Mouse (Mus musculus): ENCODE measurements around the gene Deaf1. TPM values are rescaled to one million over a fixed set of nuclear protein-coding genes. Genes with fewer than 3 reads are reported as not detected.
A peak's percentile ranks its signal among the peaks of the same experiment; 100 is the strongest.

Deaf1 gene
- polyA plus RNA-seq, 1 experiment from 2014 or later = 16.3 TPM

GRCm38 (mm10) chr7:141339215-141339920 is 11.9 kb upstream of the Deaf1 start:
- H3K36me3 ChIP-seq = no peaks in the 10 kb centered on the region
- peak overlapping the region; percentile 54 for H3K9ac ChIP-seq
- H3K9me3 ChIP-seq (replicated peaks) = no peaks in the 10 kb centered on the region
- ATAC-seq (ENCODE audit: low read depth) (no peak), DNase-seq (no peak)
- H3K4me2 ChIP-seq = peak overlapping the region; percentile 69
- 51% methylated on average over 20 of the region's 20 CpGs for WGBS (ENCODE audit: insufficient replicate concordance)
- peaks cover 36% of the 10 kb centered on the region for H3K4me1 ChIP-seq (replicated peaks)
- peaks cover 16% of the 10 kb centered on the region for H3K27me3 ChIP-seq
- H3K27ac ChIP-seq = peak overlapping the region; percentile 79; the same call in 1 of the 2 replicates
- H3K4me3 ChIP-seq (replicated peaks) = peak overlapping the region; percentile 40

GRCm38 (mm10) chr7:141338576-141339131 is 11.2 kb upstream of the Deaf1 start, which contains the start of gene Eps8l2:
Eps8l2 (plus strand) TSS chr7:141338880.
- DNase-seq = peak; percentile 40
- WGBS (ENCODE audit: insufficient replicate concordance) = 9% methylated on average over 22 of the region's 23 CpGs
- H3K4me3 ChIP-seq (replicated peaks) = peak within 1 kb of the TSS; percentile 40
- ATAC-seq (ENCODE audit: low read depth) = peak; percentile 59
- peak within 1 kb of the TSS; percentile 69 for H3K4me2 ChIP-seq
- H3K9ac ChIP-seq = peak within 1 kb of the TSS; percentile 54
- H3K9me3 ChIP-seq (replicated peaks) = no peaks in the 10 kb centered on the region
- H3K27me3 ChIP-seq = peaks cover 16% of the 10 kb centered on the region
- H3K27ac ChIP-seq = peak within 1 kb of the TSS; percentile 79; the same call in 1 of the 2 replicates
- H3K36me3 ChIP-seq = no peaks in the 10 kb centered on the region
- H3K4me1 ChIP-seq (replicated peaks) = peaks cover 36% of the 10 kb centered on the region

DNA sequence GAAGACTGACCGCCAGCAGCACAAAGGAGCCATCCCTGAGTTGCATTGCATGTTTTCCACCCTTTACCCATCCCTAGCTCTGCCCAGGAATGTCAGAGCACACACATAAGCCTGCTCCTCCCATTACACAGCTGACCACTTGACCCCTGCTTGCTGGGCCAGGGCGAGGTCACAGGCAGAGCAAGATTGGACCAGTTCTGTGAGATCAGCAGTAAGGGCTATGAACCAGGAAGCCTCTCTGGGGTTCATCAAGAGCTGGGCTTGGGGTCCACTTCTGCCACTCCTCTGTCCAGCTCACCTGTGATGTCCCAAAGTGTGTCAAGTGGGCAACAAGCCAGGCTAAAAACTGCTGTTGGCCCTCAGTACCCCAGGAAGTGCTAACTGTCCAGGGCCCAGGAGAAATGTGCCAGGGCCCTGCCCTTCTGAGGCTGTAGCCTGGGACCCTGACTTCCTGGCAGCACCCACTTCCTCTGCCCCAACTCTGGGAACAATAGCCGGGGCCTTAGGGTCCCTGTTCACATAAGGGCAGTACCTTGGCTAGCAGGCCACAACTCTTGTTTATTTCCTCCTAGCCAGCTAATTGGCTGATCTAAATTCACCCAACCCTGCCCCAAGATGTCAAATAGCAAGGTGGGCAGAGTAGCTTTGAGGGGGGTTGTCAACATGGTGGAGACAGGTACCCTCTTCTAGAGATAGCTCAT is 10.4 kb upstream of the Deaf1 start:
- Histone ChIP-seq H3K4me1 (replicated peaks) (peaks cover 36% of the 10 kb centered on the region), H3K27me3 (peaks cover 16% of the 10 kb centered on the region), H3K4me3 (replicated peaks) (no peak overlapping the region), H3K4me2 (no peak overlapping the region), H3K27ac (no peak overlapping the region), H3K9ac (peak overlapping the region; percentile 54), H3K36me3 (peaks cover 7% of the 10 kb centered on the region), H3K9me3 (replicated peaks) (no peaks in the 10 kb centered on the region)
- no peak for DNase-seq
- 53% methylated on average over 3 of the region's 3 CpGs for WGBS (ENCODE audit: insufficient replicate concordance)
- no peak for ATAC-seq (ENCODE audit: low read depth)

DNA sequence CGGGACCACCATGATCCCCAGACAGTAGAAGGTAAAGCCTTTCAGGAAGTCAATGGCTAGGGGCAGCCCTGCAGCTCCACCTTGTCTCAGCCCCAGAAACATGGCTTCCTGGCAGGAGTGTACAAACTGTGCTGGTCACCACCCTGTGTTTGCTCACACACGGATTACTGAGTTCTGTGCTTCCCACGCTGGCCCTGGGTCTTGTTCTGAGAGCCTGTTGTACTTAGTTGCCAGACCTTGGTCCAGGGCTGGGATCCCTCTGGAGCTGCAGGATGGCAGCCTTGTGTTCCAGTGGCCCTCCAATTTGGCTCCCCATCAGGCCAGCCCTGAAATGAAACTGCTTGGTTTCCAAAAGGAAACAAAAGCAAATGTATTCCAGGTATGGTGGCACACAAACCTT is 8.8 kb upstream of the Deaf1 start:
- no peak for DNase-seq
- WGBS (ENCODE audit: insufficient replicate concordance) = 63% methylated on average over 3 of the region's 3 CpGs

GRCm38 (mm10) chr7:141335682-141336081 is 8.2 kb upstream of the Deaf1 start:
- ATAC-seq (ENCODE audit: low read depth) = no peak
- Histone ChIP-seq H3K27me3 (peaks cover 16% of the 10 kb centered on the region), H3K36me3 (peaks cover 10% of the 10 kb centered on the region), H3K27ac (no peak overlapping the region), H3K9ac (no peak overlapping the region), H3K9me3 (replicated peaks) (no peaks in the 10 kb centered on the region), H3K4me3 (replicated peaks) (no peak overlapping the region), H3K4me2 (no peak overlapping the region), H3K4me1 (replicated peaks) (peaks cover 31% of the 10 kb centered on the region)
- WGBS (ENCODE audit: insufficient replicate concordance) = 77% methylated on average over 4 of the region's 4 CpGs
- DNase-seq = no peak

More for the DNA sequence above, 8.8 kb upstream of the Deaf1 start:
- Histone ChIP-seq H3K27ac (no peak overlapping the region), H3K4me3 (replicated peaks) (no peak overlapping the region), H3K4me1 (replicated peaks) (peaks cover 33% of the 10 kb centered on the region), H3K36me3 (peaks cover 10% of the 10 kb centered on the region), H3K4me2 (no peak overlapping the region), H3K9ac (no peak overlapping the region), H3K27me3 (peaks cover 16% of the 10 kb centered on the region), H3K9me3 (replicated peaks) (no peaks in the 10 kb centered on the region)
- ATAC-seq (ENCODE audit: low read depth) = no peak

DNA sequence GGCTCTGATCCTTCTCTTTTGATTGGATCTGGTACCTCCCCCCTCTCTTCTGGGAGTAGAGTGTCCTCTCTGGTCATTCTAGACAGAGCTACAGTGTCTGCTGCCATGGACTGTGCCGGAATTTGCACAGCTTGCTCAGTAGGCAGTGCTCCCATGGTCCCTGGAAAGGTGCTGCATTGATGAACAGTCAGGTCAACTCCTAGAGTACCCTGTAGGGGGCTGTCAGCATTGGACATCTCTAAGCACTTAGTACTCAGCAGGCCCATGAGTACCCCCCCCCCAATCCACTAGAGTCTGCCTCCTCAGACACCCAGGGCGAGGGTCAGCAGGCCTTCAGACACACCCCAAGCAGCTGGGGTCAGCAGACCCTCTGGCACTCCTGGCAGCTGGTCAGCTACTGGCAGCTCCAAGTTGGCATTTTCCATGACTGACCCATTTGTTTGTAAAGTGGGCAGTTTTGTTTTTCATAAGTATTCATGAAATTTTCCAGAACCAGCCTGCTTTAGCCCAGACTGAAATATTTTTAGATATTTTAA is 7.6 kb upstream of the Deaf1 start:
- H3K4me3 ChIP-seq (replicated peaks) = no peak overlapping the region
- DNase-seq = no peak
- no peak overlapping the region for H3K4me2 ChIP-seq
- H3K27ac ChIP-seq = no peak overlapping the region
- peaks cover 30% of the 10 kb centered on the region for H3K4me1 ChIP-seq (replicated peaks)
- 69% methylated on average over 2 of the region's 2 CpGs for WGBS (ENCODE audit: insufficient replicate concordance)
- no peak overlapping the region for H3K9ac ChIP-seq
- H3K27me3 ChIP-seq = peaks cover 16% of the 10 kb centered on the region
- ATAC-seq (ENCODE audit: low read depth) = no peak
- H3K36me3 ChIP-seq = peaks cover 10% of the 10 kb centered on the region
- H3K9me3 ChIP-seq (replicated peaks) = no peaks in the 10 kb centered on the region

GRCm38 (mm10) chr7:141331990-141332389 is 4.5 kb upstream of the Deaf1 start:
- Histone ChIP-seq H3K27ac (no peak overlapping the region), H3K4me2 (no peak overlapping the region)
- WGBS (ENCODE audit: insufficient replicate concordance) = 77% methylated on average over 6 of the region's 6 CpGs

DNA sequence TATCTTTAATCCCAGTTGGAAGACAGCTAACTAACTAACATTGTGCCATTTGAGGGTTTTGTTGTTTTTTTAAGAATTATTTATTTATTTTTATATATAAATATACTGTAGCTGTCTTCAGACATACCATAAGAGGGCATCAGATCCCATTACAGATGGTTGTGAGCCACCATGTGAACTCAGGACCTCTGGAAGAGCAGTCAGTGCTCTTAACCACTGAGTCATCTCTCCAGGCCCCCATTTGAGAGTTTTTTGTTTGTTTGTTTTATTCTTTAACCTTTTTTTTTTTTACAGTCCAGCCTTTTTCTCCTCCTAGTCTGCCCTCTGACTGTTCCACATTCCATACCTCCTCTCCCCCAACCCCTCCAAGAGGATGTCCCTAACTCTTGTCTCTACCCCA is 3.2 kb upstream of the Deaf1 start:
- peaks cover 27% of the 10 kb centered on the region for H3K4me1 ChIP-seq (replicated peaks)
- no peaks in the 10 kb centered on the region for H3K9me3 ChIP-seq (replicated peaks)
- DNase-seq (no peak), ATAC-seq (ENCODE audit: low read depth) (no peak)
- no peak overlapping the region for H3K27ac ChIP-seq
- H3K4me3 ChIP-seq (replicated peaks) = no peak overlapping the region
- H3K36me3 ChIP-seq = peaks cover 10% of the 10 kb centered on the region
- H3K4me2 ChIP-seq = no peak overlapping the region
- no peaks in the 10 kb centered on the region for H3K27me3 ChIP-seq
- no peak overlapping the region for H3K9ac ChIP-seq

More at GRCm38 (mm10) chr7:141331990-141332389, 4.5 kb upstream of the Deaf1 start:
- peaks cover 10% of the 10 kb centered on the region for H3K36me3 ChIP-seq
- no peaks in the 10 kb centered on the region for H3K9me3 ChIP-seq (replicated peaks)
- H3K4me3 ChIP-seq (replicated peaks) = no peak overlapping the region
- DNase-seq (no peak), ATAC-seq (ENCODE audit: low read depth) (no peak)
- H3K4me1 ChIP-seq (replicated peaks) = peaks cover 15% of the 10 kb centered on the region
- H3K9ac ChIP-seq = no peak overlapping the region
- no peaks in the 10 kb centered on the region for H3K27me3 ChIP-seq

GRCm38 (mm10) chr7:141328373-141328990 is 992 bp upstream of the Deaf1 start:
- Histone ChIP-seq H3K36me3 (peaks cover 20% of the 10 kb centered on the region), H3K9ac (peak overlapping the region; percentile 91), H3K27me3 (no peaks in the 10 kb centered on the region), H3K4me2 (peak overlapping the region; percentile 87), H3K9me3 (replicated peaks) (no peaks in the 10 kb centered on the region), H3K4me1 (replicated peaks) (peaks cover 43% of the 10 kb centered on the region), H3K27ac (peak overlapping the region; percentile 94), H3K4me3 (replicated peaks) (peak overlapping the region; percentile 71)
- WGBS (ENCODE audit: insufficient replicate concordance) = 16% methylated on average over 24 of the region's 24 CpGs
- DNase-seq (no peak), ATAC-seq (ENCODE audit: low read depth) (peak; percentile 4; the same call in 1 of the 2 replicates)

DNA sequence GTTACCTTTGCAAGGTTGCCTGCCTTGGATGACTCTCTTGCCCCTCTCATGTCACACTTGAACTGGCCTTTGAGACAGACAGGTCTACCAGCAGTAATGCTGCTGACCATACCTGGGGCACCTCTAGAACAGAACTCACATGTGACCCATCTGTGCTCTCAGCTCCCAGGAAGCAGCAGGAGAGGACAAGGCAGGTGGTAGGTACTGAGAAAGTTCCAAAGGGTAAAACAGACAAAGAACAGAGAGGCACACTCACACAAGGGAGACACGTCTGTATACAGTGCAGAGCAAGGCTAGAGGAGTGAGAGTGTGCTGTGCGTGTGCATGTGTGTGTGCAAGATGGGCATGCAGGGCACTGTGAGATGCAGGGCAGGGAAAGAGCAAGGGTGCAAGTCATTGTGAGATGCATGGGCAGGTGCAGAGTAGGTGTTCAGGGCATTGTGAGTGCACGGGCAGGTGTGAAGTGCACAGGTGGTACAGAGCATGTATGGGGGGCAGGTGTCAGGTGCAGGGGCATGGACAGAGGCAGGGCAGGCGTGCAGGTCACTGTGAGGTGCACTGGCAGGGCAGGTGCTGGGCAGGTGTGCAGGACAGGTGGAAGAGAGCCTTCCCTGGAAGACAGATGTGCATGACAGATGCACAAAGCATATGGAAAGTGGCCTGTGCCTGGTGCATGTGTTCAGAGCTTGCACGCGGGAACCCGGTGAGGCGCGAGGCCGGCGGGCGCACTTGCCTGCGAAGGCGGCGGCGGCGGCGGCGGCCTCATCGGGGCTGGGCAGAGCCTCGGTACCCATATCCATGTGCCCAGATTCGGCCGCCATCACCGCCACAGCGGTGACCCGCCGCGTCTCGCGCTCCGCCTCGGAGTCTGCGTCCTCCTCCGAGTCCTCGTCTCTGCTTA is 694 bp downstream of the Deaf1 start:
- Histone ChIP-seq H3K36me3 (peaks cover 28% of the 10 kb centered on the region), H3K27me3 (no peaks in the 10 kb centered on the region), H3K27ac (peak overlapping the region; percentile 94), H3K4me1 (replicated peaks) (peaks cover 48% of the 10 kb centered on the region), H3K9me3 (replicated peaks) (no peaks in the 10 kb centered on the region), H3K4me3 (replicated peaks) (peak overlapping the region; percentile 71), H3K9ac (peak overlapping the region; percentile 91), H3K4me2 (peak overlapping the region; percentile 87)
- DNase-seq (peak; percentile 34), ATAC-seq (ENCODE audit: low read depth) (peak; percentile 27)
- WGBS (ENCODE audit: insufficient replicate concordance) = 5% methylated on average over 35 of the region's 35 CpGs

Data from liver, embryonic 13.5 days (tissue).